Mouse (Mus musculus) liver, adult 2 months (tissue): ENCODE data around the gene Fam50b.

Experiments used
- CTCF ChIP-seq: fragments of 200-500 bp; IDR thresholded peaks from 2 replicates; pipeline ENCODE4 v1.5.1; 2011; ENCODE audit warnings: low read depth, low read length, control low read depth
- POLR2A ChIP-seq: fragments of 200-500 bp; IDR thresholded peaks from 2 replicates; pipeline ENCODE4 v1.6.1; 2011; ENCODE audit warnings: low read length, control low read depth; ENCODE audit not compliant: insufficient read depth; ENCODE audit errors: extremely low read depth

GRCm38 (mm10) chr13:34762136-34762535 lies 27.5 kb downstream of the Fam50b start:
- TF ChIP-seq CTCF (no peak), POLR2A (no peak)
